Mouse (Mus musculus) kidney, postnatal 0 days (tissue): ENCODE data around the gene Lrrc4c. TPM values are rescaled to one million over a fixed set of nuclear protein-coding genes. Genes with fewer than 3 reads are reported as not detected.

ENCODE experiments used
- ATAC-seq: fragments of 200-750 bp; cut with Nextera tagmentation; replicated peaks from 2 replicates; pipeline ENCODE4 v1.8.0; 2017; ENCODE audit warnings: low read depth, moderate number of reproducible peaks, moderate TSS enrichment, moderate library complexity; ENCODE audit not compliant: low FRiP score
- DNase-seq: peaks from one replicate; pipeline ENCODE4 v3.0.0-alpha.2; 2016; ENCODE audit warnings: low spot score
- H3K27ac ChIP-seq: fragments of 300-500 bp; sonication (generic); 2 replicates; pipeline ENCODE4 v1.5.1; 2014; ENCODE audit warnings: mild to moderate bottlenecking
- H3K27me3 ChIP-seq: fragments of 300-500 bp; sonication (generic); 2 replicates; pipeline ENCODE4 v1.6.1; 2014; ENCODE audit warnings: low read length, mixed read lengths; ENCODE audit not compliant: insufficient read depth
- H3K36me3 ChIP-seq: fragments of 300-500 bp; sonication (generic); 2 replicates; pipeline ENCODE4 v1.6.1; 2014; ENCODE audit warnings: low read length, mixed read lengths; ENCODE audit not compliant: insufficient read depth
- H3K4me1 ChIP-seq: fragments of 300-500 bp; sonication (generic); replicated peaks from 2 replicates; pipeline ENCODE4 v1.6.1; 2014; ENCODE audit warnings: antibody characterized with exemption, low read length, mixed read lengths; ENCODE audit not compliant: insufficient read depth
- H3K4me2 ChIP-seq: fragments of 300-500 bp; sonication (generic); 2 replicates; pipeline ENCODE4 v1.6.1; 2014; ENCODE audit warnings: mild to moderate bottlenecking, low read length, moderate library complexity, mixed read lengths
- H3K4me3 ChIP-seq: fragments of 300-500 bp; sonication (generic); replicated peaks from 2 replicates; pipeline ENCODE4 v1.5.1; 2014; ENCODE audit warnings: low read depth, low read length
- H3K9ac ChIP-seq: fragments of 300-500 bp; sonication (generic); 2 replicates; pipeline ENCODE4 v1.6.1; 2014; ENCODE audit warnings: low read depth, low read length
- H3K9me3 ChIP-seq: fragments of 300-500 bp; sonication (generic); replicated peaks from 2 replicates; pipeline ENCODE4 v1.6.1; 2016; ENCODE audit warnings: low read length, inconsistent platforms, mixed read lengths
- CTCF ChIP-seq: IDR thresholded peaks from 2 replicates; pipeline ENCODE4 v1.5.1; 2016; ENCODE audit warnings: antibody characterized with exemption, low read depth, mild to moderate bottlenecking, moderate library complexity
- WGBS: fragments of 180-500 bp; shearing (Covaris S2); extraction: QIAGEN DNeasy Blood & Tissue Kit; methylation state at CpG from one replicate; pipeline ENCODE4 v1.1.7; 2014; 5-methylcytosine and 5-hydroxymethylcytosine counted together
- polyA plus RNA-seq: library from polyadenylated mRNA; unstranded; fragments of >200 nt; fragmentation: Nextera tagmentation; extraction: Ambion mirVana; gene quantifications from 2 replicates; pipeline ENCODE4 v1.2.1, GENCODE M21; 2015

Gene Lrrc4c
- polyA plus RNA-seq, 1 experiment from 2014 or later, result 1.2 TPM

GRCm38 (mm10) chr2:97484990-97485389, 1167.0 kb downstream of the Lrrc4c start:
- Histone ChIP-seq H3K36me3 (no peaks in the 10 kb centered on the region), H3K27ac (no peak overlapping the region), H3K4me3 (no peak overlapping the region), H3K9ac (no peak overlapping the region), H3K4me1 (no peaks in the 10 kb centered on the region), H3K27me3 (no peaks in the 10 kb centered on the region), H3K4me2 (no peak overlapping the region), H3K9me3 (no peaks in the 10 kb centered on the region)
- DNase-seq (no peak), ATAC-seq (no peak)
- TF ChIP-seq CTCF, result no peak
- 75% methylated on average over 1 of the region's 1 CpGs for WGBS

GRCm38 (mm10) chr2:97485609-97486008, 1167.6 kb downstream of the Lrrc4c start:
- DNase-seq (no peak), ATAC-seq (no peak)
- Histone ChIP-seq H3K4me3 (no peak overlapping the region), H3K36me3 (no peaks in the 10 kb centered on the region), H3K27me3 (no peaks in the 10 kb centered on the region), H3K4me1 (no peaks in the 10 kb centered on the region), H3K4me2 (no peak overlapping the region), H3K27ac (no peak overlapping the region), H3K9ac (no peak overlapping the region), H3K9me3 (no peaks in the 10 kb centered on the region)
- WGBS, result 64% methylated on average over 2 of the region's 2 CpGs
- TF ChIP-seq CTCF, result no peak

GRCm38 (mm10) chr2:97487567-97487966, 1169.6 kb downstream of the Lrrc4c start:
- Histone ChIP-seq H3K9me3 (no peaks in the 10 kb centered on the region), H3K9ac (no peak overlapping the region), H3K4me2 (no peak overlapping the region), H3K27me3 (no peaks in the 10 kb centered on the region), H3K36me3 (no peaks in the 10 kb centered on the region), H3K27ac (no peak overlapping the region), H3K4me1 (no peaks in the 10 kb centered on the region), H3K4me3 (no peak overlapping the region)
- TF ChIP-seq CTCF, result no peak
- 52% methylated on average over 5 of the region's 5 CpGs for WGBS
- ATAC-seq (no peak), DNase-seq (no peak)

- no peak for ATAC-seq
- no peaks in the 10 kb centered on the region for H3K36me3 ChIP-seq
- no peak for DNase-seq
- H3K4me2 ChIP-seq, result no peak overlapping the region
- TF ChIP-seq CTCF, result no peak
- no peak overlapping the region for H3K27ac ChIP-seq
- H3K4me3 ChIP-seq, result no peak overlapping the region
- H3K27me3 ChIP-seq, result no peaks in the 10 kb centered on the region
- no peaks in the 10 kb centered on the region for H3K4me1 ChIP-seq
- H3K9me3 ChIP-seq, result no peaks in the 10 kb centered on the region
- H3K9ac ChIP-seq, result no peak overlapping the region
These were observed 1179.1 kb downstream of the Lrrc4c start for GRCm38 (mm10) chr2:97497069-97497468.

- 92% methylated on average over 1 of the region's 1 CpGs for WGBS
- ATAC-seq (no peak), DNase-seq (no peak)
- H3K4me2 ChIP-seq, result no peak overlapping the region
- H3K9ac ChIP-seq, result no peak overlapping the region
- H3K27ac ChIP-seq, result no peak overlapping the region
- TF ChIP-seq CTCF, result no peak
- no peak overlapping the region for H3K4me3 ChIP-seq
- no peaks in the 10 kb centered on the region for H3K27me3 ChIP-seq
- no peaks in the 10 kb centered on the region for H3K36me3 ChIP-seq
- H3K9me3 ChIP-seq, result no peaks in the 10 kb centered on the region
- H3K4me1 ChIP-seq, result no peaks in the 10 kb centered on the region
These were observed 1184.5 kb downstream of the Lrrc4c start for GRCm38 (mm10) chr2:97502501-97502900.

GRCm38 (mm10) chr2:97504902-97505301, 1186.9 kb downstream of the Lrrc4c start:
- no peak overlapping the region for H3K9ac ChIP-seq
- H3K4me1 ChIP-seq, result no peaks in the 10 kb centered on the region
- no peak overlapping the region for H3K27ac ChIP-seq
- H3K4me2 ChIP-seq, result no peak overlapping the region
- no peaks in the 10 kb centered on the region for H3K9me3 ChIP-seq
- WGBS, result 71% methylated on average over 5 of the region's 5 CpGs
- DNase-seq (no peak), ATAC-seq (no peak)
- H3K36me3 ChIP-seq, result no peaks in the 10 kb centered on the region
- H3K4me3 ChIP-seq, result no peak overlapping the region
- H3K27me3 ChIP-seq, result no peaks in the 10 kb centered on the region
- TF ChIP-seq CTCF, result no peak

GRCm38 (mm10) chr2:97524256-97524922, 1206.4 kb downstream of the Lrrc4c start:
- no peak for DNase-seq
- no peak overlapping the region for H3K9ac ChIP-seq
- H3K27ac ChIP-seq, result no peak overlapping the region
- WGBS, result 54% methylated on average over 2 of the region's 2 CpGs
- TF ChIP-seq CTCF, result no peak
- no peak for ATAC-seq
- H3K4me1 ChIP-seq, result no peaks in the 10 kb centered on the region
- no peak overlapping the region for H3K4me3 ChIP-seq
- H3K36me3 ChIP-seq, result no peaks in the 10 kb centered on the region
- H3K27me3 ChIP-seq, result no peaks in the 10 kb centered on the region
- H3K4me2 ChIP-seq, result no peak overlapping the region
- H3K9me3 ChIP-seq, result no peaks in the 10 kb centered on the region
